Mouse (Mus musculus) cortical plate, adult 2 months (tissue): Measurements from ENCODE around the gene Gm13090. TPM values are rescaled to one million over a fixed set of nuclear protein-coding genes. Genes with fewer than 3 reads are reported as not detected.
A peak's percentile ranks its signal among the peaks of the same experiment; 100 is the strongest.

Experiments
- H3K27ac ChIP-seq: fragments of 200-500 bp; 2 replicates; pipeline ENCODE4 v1.5.1; 2012; ENCODE audit warnings: low read length, control low read depth, inconsistent platforms; ENCODE audit not compliant: insufficient read depth
- H3K4me1 ChIP-seq: fragments of 200-500 bp; 2 replicates; pipeline ENCODE4 v1.6.1; 2011; ENCODE audit warnings: low read length; ENCODE audit not compliant: control insufficient read depth, insufficient read depth
- H3K4me3 ChIP-seq: fragments of 200-500 bp; 2 replicates; pipeline ENCODE4 v1.5.1; 2011; ENCODE audit warnings: mild to moderate bottlenecking, low read length, control low read depth; ENCODE audit not compliant: insufficient read depth
- CTCF ChIP-seq: fragments of 200-500 bp; IDR thresholded peaks from 2 replicates; pipeline ENCODE4 v1.5.1; 2011; ENCODE audit warnings: mild to moderate bottlenecking, control low read depth, low read length; ENCODE audit not compliant: insufficient read depth; ENCODE audit errors: extremely low read depth
- POLR2A ChIP-seq: fragments of 200-500 bp; IDR thresholded peaks from 2 replicates; pipeline ENCODE4 v1.6.1; 2011; ENCODE audit warnings: mild to moderate bottlenecking, low read length, control low read depth; ENCODE audit not compliant: insufficient read depth; ENCODE audit errors: extremely low read depth
- polyA plus RNA-seq: library from polyadenylated mRNA; depleted of rRNA; stranded (reverse); fragments of >200 nt; gene quantifications from 2 replicates; pipeline ENCODE4 v1.2.3, GENCODE M21; 2012; rRNA removed

Gm13090 gene
- polyA plus RNA-seq, 1 experiment: not detected

- no peak for TF ChIP-seq POLR2A
- no peak for TF ChIP-seq CTCF
- no peak overlapping the region for H3K4me3 ChIP-seq
- H3K4me1 ChIP-seq: peaks cover 2% of the 10 kb centered on the region; the same call in 1 of the 2 replicates
- no peak overlapping the region for H3K27ac ChIP-seq
Observed at GRCm38 (mm10) chr4:151130756-151131490, 41.6 kb downstream of the Gm13090 start.

- H3K27ac ChIP-seq: no peak overlapping the region
- no peak for TF ChIP-seq CTCF
- no peak for TF ChIP-seq POLR2A
- H3K4me1 ChIP-seq: peaks cover 2% of the 10 kb centered on the region; the same call in 1 of the 2 replicates
- no peak overlapping the region for H3K4me3 ChIP-seq
Observed at GRCm38 (mm10) chr4:151132493-151132892, 43.1 kb downstream of the Gm13090 start.

GRCm38 (mm10) chr4:151133760-151134159 is 44.4 kb downstream of the Gm13090 start:
- 0 out of 2 replicates have a peak, but pooled peaks cover 2% of the 10 kb centered on the region for H3K4me1 ChIP-seq
- TF ChIP-seq CTCF (no peak), POLR2A (no peak)
- no peak overlapping the region for H3K4me3 ChIP-seq

GRCm38 (mm10) chr4:151135491-151135890 is 46.1 kb downstream of the Gm13090 start:
- Histone ChIP-seq H3K4me3 (no peak overlapping the region), H3K27ac (no peak overlapping the region), H3K4me1 (peaks cover 8% of the 10 kb centered on the region)
- TF ChIP-seq POLR2A: no peak
- TF ChIP-seq CTCF: no peak

More at GRCm38 (mm10) chr4:151133760-151134159, 44.4 kb downstream of the Gm13090 start:
- no peak overlapping the region for H3K27ac ChIP-seq

- H3K4me1 ChIP-seq: peaks cover 8% of the 10 kb centered on the region
Observed at GRCm38 (mm10) chr4:151137701-151138100, 48.3 kb downstream of the Gm13090 start.

GRCm38 (mm10) chr4:151138135-151138534 is 48.8 kb downstream of the Gm13090 start:
- Histone ChIP-seq H3K27ac (no peak overlapping the region), H3K4me3 (peak overlapping the region; percentile 9), H3K4me1 (peaks cover 8% of the 10 kb centered on the region)
- TF ChIP-seq CTCF (no peak), POLR2A (no peak)

More at GRCm38 (mm10) chr4:151137701-151138100, 48.3 kb downstream of the Gm13090 start:
- H3K4me3 ChIP-seq: peak overlapping the region; percentile 9; the same call in 1 of the 2 replicates
- no peak for TF ChIP-seq CTCF
- TF ChIP-seq POLR2A: no peak
- no peak overlapping the region for H3K27ac ChIP-seq

GRCm38 (mm10) chr4:151138586-151138985 is 49.2 kb downstream of the Gm13090 start:
- Histone ChIP-seq H3K4me1 (peaks cover 8% of the 10 kb centered on the region), H3K4me3 (peak overlapping the region; percentile 9)
- no peak for TF ChIP-seq POLR2A

GRCm38 (mm10) chr4:151139053-151139840 is 49.9 kb downstream of the Gm13090 start:
- TF ChIP-seq CTCF (peak; percentile 71), POLR2A (no peak)
- Histone ChIP-seq H3K27ac (peak overlapping the region; percentile 34), H3K4me1 (peaks cover 8% of the 10 kb centered on the region), H3K4me3 (peak overlapping the region; percentile 9)

More at GRCm38 (mm10) chr4:151138586-151138985, 49.2 kb downstream of the Gm13090 start:
- 0 out of 2 replicates have a peak overlapping the region, but pooled peaks have one; percentile 34 for H3K27ac ChIP-seq

GRCm38 (mm10) chr4:151140368-151140982 is 51.1 kb downstream of the Gm13090 start:
- peak overlapping the region; percentile 31 for H3K27ac ChIP-seq
- TF ChIP-seq POLR2A: peak; percentile 40; the same call in 1 of the 2 replicates
- no peak for TF ChIP-seq CTCF
- H3K4me3 ChIP-seq: no peak overlapping the region
- peaks cover 8% of the 10 kb centered on the region for H3K4me1 ChIP-seq

Other genes with a start within 250 kb of the Gm13090 start
- 21.6 and 22.5 TPM in 2 replicates for gene Errfi1, start 235.7 kb upstream of the Gm13090 start, polyA plus RNA-seq
- 284 and 300 TPM in 2 replicates for gene Park7, start 175.1 kb upstream of the Gm13090 start, polyA plus RNA-seq
- 0.71 and 0.74 TPM in 2 replicates for gene Tnfrsf9, start 175.0 kb upstream of the Gm13090 start, polyA plus RNA-seq
- gene Uts2, start 92.5 kb upstream of the Gm13090 start, polyA plus RNA-seq: not detected in 2 replicates
- gene Per3, start 44.9 kb upstream of the Gm13090 start, polyA plus RNA-seq: 42.8 and 48.1 TPM in 2 replicates
- gene Vamp3, start 31.6 kb upstream of the Gm13090 start, polyA plus RNA-seq: 52.2 and 54.8 TPM in 2 replicates